Mouse (Mus musculus) midbrain, embryonic 15.5 days (tissue): ENCODE measurements around the gene Cpsf3. TPM values are rescaled to one million over a fixed set of nuclear protein-coding genes. Genes with fewer than 3 reads are reported as not detected.

Experiments
- ATAC-seq: fragments of 200-750 bp; cut with Nextera tagmentation; replicated peaks from 2 replicates; pipeline ENCODE4 v1.8.0; 2017; ENCODE audit warnings: moderate TSS enrichment
- H3K27ac ChIP-seq: fragments of 300-500 bp; sonication (generic); 2 replicates; pipeline ENCODE4 v1.5.1; 2015; ENCODE audit warnings: mild to moderate bottlenecking, inconsistent platforms
- H3K27me3 ChIP-seq: fragments of 300-500 bp; sonication (generic); replicated peaks from 2 replicates; pipeline ENCODE4 v1.6.1; 2015; ENCODE audit warnings: inconsistent platforms
- H3K36me3 ChIP-seq: fragments of 300-500 bp; sonication (generic); replicated peaks from 2 replicates; pipeline ENCODE4 v1.6.1; 2015; ENCODE audit warnings: inconsistent platforms
- H3K4me1 ChIP-seq: fragments of 300-500 bp; sonication (generic); 2 replicates; pipeline ENCODE4 v1.6.1; 2015; ENCODE audit warnings: inconsistent platforms
- H3K4me2 ChIP-seq: fragments of 300-500 bp; sonication (generic); 2 replicates; pipeline ENCODE4 v1.6.1; 2015; ENCODE audit warnings: inconsistent platforms, mild to moderate bottlenecking, moderate library complexity
- H3K4me3 ChIP-seq: fragments of 300-500 bp; sonication (generic); 2 replicates; pipeline ENCODE4 v1.5.1; 2015; ENCODE audit warnings: mild to moderate bottlenecking, inconsistent platforms
- H3K9ac ChIP-seq: fragments of 300-500 bp; sonication (generic); 2 replicates; pipeline ENCODE4 v1.6.1; 2015; ENCODE audit warnings: mild to moderate bottlenecking, inconsistent platforms
- H3K9me3 ChIP-seq: fragments of 300-500 bp; sonication (generic); 2 replicates; pipeline ENCODE4 v1.6.1; 2016; ENCODE audit warnings: inconsistent platforms
- WGBS: fragments of 180-500 bp; shearing (Covaris S2); methylation state at CpG from one replicate; pipeline ENCODE4 v1.1.7; 2015; ENCODE audit warnings: mixed read lengths; 5-methylcytosine and 5-hydroxymethylcytosine counted together
- polyA plus RNA-seq: library from polyadenylated mRNA; unstranded; fragments of >200 nt; fragmentation: Nextera tagmentation; extraction: Ambion mirVana; gene quantifications from 2 replicates; pipeline ENCODE4 v1.2.1, GENCODE M21; 2015

The Cpsf3 gene
- polyA plus RNA-seq, 1 experiment from 2014 or later, result 94.6 TPM

DNA sequence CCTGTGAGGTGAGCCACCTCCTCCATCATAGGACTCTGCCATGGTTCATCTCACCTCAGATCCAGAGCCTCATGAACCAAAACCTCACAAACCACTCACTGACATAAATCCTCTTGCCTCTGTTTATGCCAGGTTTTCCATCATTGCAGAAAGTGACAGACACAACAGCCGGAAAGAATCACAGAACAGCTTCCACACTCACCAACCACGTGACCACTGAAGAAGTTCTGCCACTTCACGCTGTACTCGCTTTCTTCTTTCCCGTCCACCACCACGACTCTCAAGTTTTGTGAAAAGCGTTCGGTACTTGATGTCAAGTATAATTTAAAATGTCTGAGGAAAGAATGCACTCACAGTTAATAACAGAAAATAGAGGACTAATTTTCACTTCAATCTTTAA is 68.5 kb downstream of the Cpsf3 start:
- H3K4me3 ChIP-seq, result no peak overlapping the region
- H3K4me1 ChIP-seq, result no peaks in the 10 kb centered on the region
- H3K27me3 ChIP-seq, result no peaks in the 10 kb centered on the region
- H3K9ac ChIP-seq, result no peak overlapping the region
- no peaks in the 10 kb centered on the region for H3K9me3 ChIP-seq
- no peak for ATAC-seq
- WGBS, result 96% methylated on average over 8 of the region's 8 CpGs
- no peak overlapping the region for H3K4me2 ChIP-seq
- H3K27ac ChIP-seq, result no peak overlapping the region
- H3K36me3 ChIP-seq, result peaks cover 26% of the 10 kb centered on the region

DNA sequence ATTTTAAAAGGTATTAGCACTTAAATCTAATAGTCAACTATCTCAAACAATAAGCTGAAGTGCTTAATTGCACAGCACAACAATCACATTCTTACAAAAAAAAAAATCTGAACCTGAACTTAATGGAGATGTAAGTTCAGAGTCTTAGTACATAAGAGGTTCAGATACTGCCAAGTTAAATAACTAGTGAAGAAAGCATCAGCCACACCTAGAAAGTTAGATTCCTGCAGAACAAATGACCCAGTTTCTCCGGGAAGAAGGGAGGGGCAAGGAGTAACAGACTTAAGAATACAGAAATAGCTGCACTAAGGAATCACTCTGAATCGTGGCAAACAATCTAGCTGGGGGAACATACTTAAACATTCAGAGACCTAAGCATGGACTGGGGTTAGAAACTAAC is 77.5 kb downstream of the Cpsf3 start:
- no peaks in the 10 kb centered on the region for H3K4me1 ChIP-seq
- no peaks in the 10 kb centered on the region for H3K9me3 ChIP-seq
- no peak overlapping the region for H3K4me2 ChIP-seq
- no peak overlapping the region for H3K9ac ChIP-seq
- ATAC-seq, result no peak
- H3K27ac ChIP-seq, result no peak overlapping the region
- no peak overlapping the region for H3K4me3 ChIP-seq
- H3K27me3 ChIP-seq, result no peaks in the 10 kb centered on the region
- H3K36me3 ChIP-seq, result no peaks in the 10 kb centered on the region
- WGBS, result 94% methylated on average over 2 of the region's 2 CpGs

DNA sequence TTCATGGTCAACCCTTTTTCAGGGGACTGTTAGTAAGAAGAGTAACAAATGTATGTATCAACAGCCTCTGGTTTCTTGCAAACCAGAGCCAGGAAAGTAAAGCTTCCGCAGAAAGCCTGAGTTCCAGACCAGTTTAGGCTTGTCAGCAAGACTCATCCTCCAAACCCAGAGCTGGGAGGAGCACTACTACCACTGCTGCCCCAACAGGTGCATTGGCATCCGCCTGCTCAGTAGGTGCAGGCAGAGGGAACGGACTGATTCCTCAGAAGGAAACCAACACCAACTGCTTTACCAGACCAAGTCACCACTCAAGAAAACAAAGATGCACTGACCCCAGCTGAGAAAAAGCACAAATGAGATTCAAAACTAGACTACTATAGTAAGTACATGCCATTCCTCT is 78.0 kb downstream of the Cpsf3 start:
- H3K4me2 ChIP-seq, result no peak overlapping the region
- no peaks in the 10 kb centered on the region for H3K4me1 ChIP-seq
- H3K9me3 ChIP-seq, result no peaks in the 10 kb centered on the region
- no peak overlapping the region for H3K9ac ChIP-seq
- no peaks in the 10 kb centered on the region for H3K27me3 ChIP-seq
- H3K27ac ChIP-seq, result no peak overlapping the region
- H3K36me3 ChIP-seq, result no peaks in the 10 kb centered on the region
- H3K4me3 ChIP-seq, result no peak overlapping the region
- 96% methylated on average over 3 of the region's 3 CpGs for WGBS
- no peak for ATAC-seq

Other genes with a start within 250 kb of the Cpsf3 start
- gene Itgb1bp1, start 893 bp downstream of the Cpsf3 start, polyA plus RNA-seq, result 32.5 and 34.0 TPM in 2 replicates
- gene Iah1, start 31.0 kb downstream of the Cpsf3 start, polyA plus RNA-seq, result 27.2 and 27.8 TPM in 2 replicates
- gene Adam17, start 88.2 kb downstream of the Cpsf3 start, polyA plus RNA-seq, result 17.3 and 17.5 TPM in 2 replicates
- 1,072 and 1,086 TPM in 2 replicates for gene Ywhaq, start 132.2 kb downstream of the Cpsf3 start, polyA plus RNA-seq